Mouse (Mus musculus) olfactory bulb, adult 2 months (tissue): ENCODE measurements at regions not wholly inside any gene's neighbourhood (a gene's known extent, or its start where the extent isn't known, plus 50 kb on each side); places are given as distances from the start of the nearest gene placed in this dataset.

Experiments used
- H3K27ac ChIP-seq: fragments of 200-500 bp; 2 replicates; pipeline ENCODE4 v1.5.1; 2012; ENCODE audit warnings: low read depth, low read length; ENCODE audit not compliant: insufficient read depth
- H3K4me1 ChIP-seq: fragments of 200-500 bp; 2 replicates; pipeline ENCODE4 v1.6.1; 2012; ENCODE audit warnings: low read length; ENCODE audit not compliant: control insufficient read depth, insufficient read depth
- H3K4me3 ChIP-seq: fragments of 200-500 bp; 2 replicates; pipeline ENCODE4 v1.5.1; 2012; ENCODE audit warnings: mild to moderate bottlenecking, low read depth, low read length, moderate library complexity; ENCODE audit not compliant: insufficient read depth
- CTCF ChIP-seq: fragments of 200-500 bp; IDR thresholded peaks from 2 replicates; pipeline ENCODE4 v1.5.1; 2012; ENCODE audit warnings: low read depth, mild to moderate bottlenecking, low read length, moderate library complexity; ENCODE audit not compliant: insufficient read depth
- POLR2A ChIP-seq: fragments of 200-500 bp; IDR thresholded peaks from 2 replicates; pipeline ENCODE4 v1.6.1; 2012; ENCODE audit warnings: mild to moderate bottlenecking, low read depth, low read length, moderate library complexity; ENCODE audit not compliant: insufficient read depth
- WGBS: fragments of 180-500 bp; shearing (Covaris S2); methylation state at CpG from one replicate; pipeline ENCODE4 v1.1.7; 2018; 5-methylcytosine and 5-hydroxymethylcytosine counted together

DNA sequence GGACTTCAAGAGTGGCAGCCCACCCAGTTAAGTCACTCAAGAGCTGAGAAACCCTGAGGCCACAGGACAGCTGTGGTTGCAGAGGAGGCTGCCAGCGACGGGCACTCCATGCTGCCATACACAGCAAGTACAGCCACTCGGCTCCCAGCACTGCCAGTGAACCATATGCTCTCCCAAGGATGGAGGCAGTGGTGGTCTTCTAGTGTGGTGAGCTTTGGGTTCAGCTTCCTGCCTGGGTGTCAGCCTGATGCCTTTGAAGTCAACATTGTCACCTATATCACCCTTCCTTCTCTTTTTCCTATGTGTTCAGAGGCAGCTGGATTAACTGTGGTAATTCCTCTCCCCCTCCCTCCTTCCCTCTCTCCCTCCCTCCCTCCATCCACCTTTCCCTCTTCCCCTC, 79.5 kb downstream of the Il9r start:
- H3K4me3 ChIP-seq: no peak overlapping the region
- H3K4me1 ChIP-seq: peaks cover 32% of the 10 kb centered on the region
- TF ChIP-seq CTCF (no peak), POLR2A (no peak)
- no peak overlapping the region for H3K27ac ChIP-seq
- 84% methylated on average over 3 of the region's 3 CpGs for WGBS

DNA sequence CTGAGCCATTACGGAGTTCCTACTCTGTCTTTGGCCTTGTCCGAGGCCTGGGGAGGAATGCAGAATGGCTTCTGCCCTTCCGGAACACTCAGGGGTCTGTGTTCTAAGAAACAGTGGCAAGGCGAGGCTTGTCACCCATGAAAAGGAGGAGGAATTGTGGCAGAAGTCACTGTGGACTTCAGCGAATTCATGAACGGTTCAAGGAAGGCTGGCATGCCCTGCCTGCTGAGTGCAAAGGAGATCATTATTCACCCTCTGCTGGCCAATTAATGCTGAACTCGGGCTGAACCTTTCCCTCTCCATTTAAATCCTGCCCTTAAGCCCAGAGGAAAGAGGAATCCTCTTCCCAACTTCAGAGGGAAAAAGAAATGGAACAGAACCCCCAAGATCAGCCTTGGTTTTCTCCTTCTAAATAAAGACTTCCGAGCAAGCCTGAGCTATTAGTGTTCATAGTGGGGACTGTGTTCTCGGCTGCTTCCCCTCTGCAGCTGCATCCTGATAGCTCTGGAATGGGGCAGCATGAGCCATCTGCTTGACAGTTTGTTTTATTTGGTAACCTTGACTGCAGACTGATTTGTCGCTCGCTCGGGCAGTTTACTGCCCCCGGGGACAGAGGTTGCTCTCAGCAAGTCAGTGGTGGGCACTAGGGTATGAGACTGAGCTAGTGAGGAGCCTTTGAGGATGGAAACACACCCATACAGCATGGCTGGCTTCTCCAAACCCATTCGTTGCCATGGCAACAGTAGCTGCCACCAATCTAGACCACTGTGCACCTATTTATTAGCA, 81.0 kb downstream of the Il9r start:
- Histone ChIP-seq H3K4me3 (no peak overlapping the region), H3K4me1 (peaks cover 30% of the 10 kb centered on the region), H3K27ac (peak overlapping the region; percentile 84)
- no peak for TF ChIP-seq POLR2A
- no peak for TF ChIP-seq CTCF
- 29% methylated on average over 14 of the region's 14 CpGs for WGBS

DNA sequence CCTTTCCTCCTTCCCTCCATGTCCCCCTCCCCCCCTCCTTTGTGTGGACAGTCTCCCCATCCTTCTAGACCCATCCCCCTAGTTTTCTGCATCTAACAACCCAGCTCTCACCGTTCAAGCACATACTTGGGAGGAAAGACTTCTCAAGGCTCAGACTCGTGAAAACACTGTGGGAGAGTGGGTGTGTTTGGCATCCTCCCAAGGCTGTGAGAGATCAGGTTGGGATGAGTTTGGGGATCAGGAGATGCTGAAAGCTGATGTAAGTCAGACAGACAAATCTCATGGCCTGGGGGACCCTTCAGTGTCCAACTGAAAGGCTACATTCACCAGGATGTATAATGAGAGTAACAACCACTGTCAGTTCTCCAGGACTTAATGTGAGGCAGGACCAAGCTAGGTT, 82.1 kb downstream of the Il9r start:
- WGBS: 16% methylated on average over 2 of the region's 2 CpGs
- H3K27ac ChIP-seq: peak overlapping the region; percentile 84
- H3K4me1 ChIP-seq: peaks cover 40% of the 10 kb centered on the region
- no peak overlapping the region for H3K4me3 ChIP-seq
- TF ChIP-seq POLR2A: no peak
- no peak for TF ChIP-seq CTCF

DNA sequence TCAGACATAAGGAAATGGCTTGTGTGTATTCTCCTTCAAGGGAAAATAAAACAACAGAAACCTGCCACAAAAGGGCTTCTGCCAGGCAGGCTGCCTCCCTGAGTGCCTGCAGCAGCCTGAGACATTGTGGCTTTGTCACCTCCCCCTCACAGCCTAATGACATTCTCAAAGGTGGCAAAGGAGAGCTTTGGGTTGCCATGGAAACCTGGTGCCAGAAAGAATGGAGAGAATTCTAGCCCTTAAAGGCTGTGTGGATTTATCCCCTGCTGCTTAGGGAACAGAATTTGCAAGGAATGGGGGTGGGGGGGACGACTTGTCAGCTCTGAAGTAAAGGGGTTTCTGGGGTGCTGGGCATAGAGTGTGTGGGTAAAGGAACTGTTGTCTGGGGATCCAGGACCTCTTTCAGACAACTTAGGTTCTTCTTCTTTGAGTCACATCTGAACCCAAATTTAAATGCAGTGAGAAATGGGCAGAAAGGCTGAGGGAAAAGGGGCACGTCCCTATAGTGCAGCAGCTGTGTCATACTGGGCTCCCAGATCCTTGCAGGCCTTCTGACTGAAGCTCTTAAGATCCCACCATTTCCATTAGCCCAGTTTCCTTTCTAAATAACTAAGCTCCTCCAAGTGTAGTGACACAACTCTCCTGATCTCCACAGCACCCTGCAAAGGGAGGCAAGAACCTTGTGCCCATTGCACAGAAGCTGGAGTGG, 86.8 kb downstream of the Il9r start:
- no peak for TF ChIP-seq CTCF
- no peak for TF ChIP-seq POLR2A
- peak overlapping the region; percentile 72 for H3K27ac ChIP-seq
- 13% methylated on average over 2 of the region's 2 CpGs for WGBS

DNA sequence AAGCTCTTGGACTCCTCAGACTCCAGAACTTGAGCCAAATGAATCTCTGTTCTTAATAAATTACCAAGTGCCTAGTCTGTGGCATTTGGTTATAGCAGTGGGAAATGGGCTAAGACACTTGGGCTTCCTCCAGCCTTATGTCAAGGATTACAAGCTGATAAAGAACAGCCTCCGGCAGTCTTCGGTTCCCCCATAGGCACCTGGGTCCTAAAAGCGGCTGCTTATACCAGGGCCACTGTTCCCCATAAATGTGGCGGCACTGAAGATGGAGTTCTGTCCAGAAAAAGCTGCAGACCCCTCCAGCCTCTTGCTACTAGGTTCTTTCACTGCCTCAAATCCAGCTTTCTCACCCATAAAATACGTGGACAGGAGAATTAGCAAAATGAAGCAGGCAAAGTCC, 87.6 kb downstream of the Il9r start:
- WGBS: 19% methylated on average over 5 of the region's 5 CpGs
- no peak overlapping the region for H3K4me3 ChIP-seq

More for the DNA sequence above, 86.8 kb downstream of the Il9r start:
- no peak overlapping the region for H3K4me3 ChIP-seq
- H3K4me1 ChIP-seq: peaks cover 32% of the 10 kb centered on the region

DNA sequence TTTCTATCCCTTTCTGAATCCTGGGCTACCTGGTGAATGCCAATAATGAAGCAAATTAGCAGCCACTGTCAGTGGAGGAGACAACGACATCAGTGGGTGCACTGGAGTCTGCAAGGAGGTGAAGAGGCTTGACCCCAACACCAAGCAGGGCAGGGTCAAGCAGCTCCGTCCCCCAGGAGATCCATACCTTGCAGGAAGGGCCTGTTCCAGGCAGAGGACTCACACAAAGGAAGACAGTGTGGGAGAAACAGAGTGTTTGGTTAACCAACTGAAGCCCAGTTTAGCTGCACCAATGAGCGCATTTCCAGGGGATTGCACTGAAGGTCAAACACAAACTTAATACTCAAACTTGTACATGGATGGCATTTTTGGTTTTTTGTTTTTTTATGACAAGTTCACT, 88.2 kb downstream of the Il9r start:
- Histone ChIP-seq H3K4me3 (no peak overlapping the region), H3K4me1 (peaks cover 19% of the 10 kb centered on the region), H3K27ac (peak overlapping the region; percentile 96)
- no peak for TF ChIP-seq POLR2A
- TF ChIP-seq CTCF: no peak
- WGBS: 81% methylated on average over 3 of the region's 3 CpGs

More for the DNA sequence above, 87.6 kb downstream of the Il9r start:
- no peak for TF ChIP-seq CTCF
- TF ChIP-seq POLR2A: no peak
- H3K4me1 ChIP-seq: peaks cover 25% of the 10 kb centered on the region
- peak overlapping the region; percentile 96 for H3K27ac ChIP-seq

DNA sequence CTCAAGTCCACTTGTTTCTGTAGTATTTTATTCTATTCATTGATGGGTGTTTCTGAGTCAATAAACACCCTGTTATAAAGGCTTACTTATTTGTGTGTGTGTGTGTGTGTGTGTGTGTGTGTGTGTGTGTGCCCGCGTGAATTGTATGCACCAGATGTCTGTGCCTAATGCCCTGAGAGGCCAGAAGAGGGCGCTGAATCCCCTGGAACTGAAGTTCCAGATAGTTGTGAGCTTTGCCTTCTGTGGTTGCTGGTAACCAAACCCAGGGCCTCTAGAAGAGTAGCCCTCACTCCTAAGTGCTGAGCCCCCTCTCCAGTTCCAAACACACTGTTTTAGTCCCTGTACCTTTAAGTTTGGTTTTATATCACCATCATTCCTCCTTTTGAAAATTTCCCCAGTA, 90.2 kb downstream of the Il9r start:
- Histone ChIP-seq H3K27ac (no peak overlapping the region), H3K4me3 (no peak overlapping the region), H3K4me1 (peaks cover 24% of the 10 kb centered on the region)
- 93% methylated on average over 3 of the region's 3 CpGs for WGBS
- TF ChIP-seq POLR2A: no peak
- TF ChIP-seq CTCF: no peak
